Mouse (Mus musculus): ENCODE measurements around the gene Gm37240.

GRCm38 (mm10) chr3:85780906-85781305 lies 106.4 kb downstream of the Gm37240 start:
- TF ChIP-seq CTCF (IDR thresholded peaks at IDR 0.05; ENCODE audit: insufficient read depth, low read depth, low read length) (no peak), POLR2A (IDR thresholded peaks at IDR 0.05; ENCODE audit: insufficient read depth, low read depth, low read length) (no peak)

Data from olfactory bulb, adult 2 months (tissue).